Mouse (Mus musculus): ENCODE results near the gene Ddx55. TPM values are rescaled to one million over a fixed set of nuclear protein-coding genes. Genes with fewer than 3 reads are reported as not detected.

Gene Ddx55
- 18.8 and 22.7 TPM in 2 replicates for polyA plus RNA-seq (2014; fragmentation: Nextera tagmentation; extraction: Ambion mirVana)

GRCm38 (mm10) chr5:124552558-124553307, at the start of gene Ddx55:
Ddx55 (plus strand) TSS chr5:124552864.
- WGBS = under 1% methylated on average over 66 of the region's 66 CpGs
- H3K9ac ChIP-seq = peak within 1 kb of the TSS; percentile 78
- DNase-seq (ENCODE audit: low spot score) = peak; percentile 91
- peaks cover 5% of the 10 kb centered on the region for H3K4me1 ChIP-seq (replicated peaks; ENCODE audit: control insufficient read depth, insufficient read depth, low read length)
- peak within 1 kb of the TSS; percentile 83 for H3K4me2 ChIP-seq (replicated peaks)
- ATAC-seq (ENCODE audit: low FRiP score) = peak; percentile 88
- no peaks in the 10 kb centered on the region for H3K27me3 ChIP-seq (ENCODE audit: control insufficient read depth, insufficient read depth, low read length)
- peaks cover 51% of the 10 kb centered on the region for H3K36me3 ChIP-seq (replicated peaks; ENCODE audit: control insufficient read depth, insufficient read depth)
- peak within 1 kb of the TSS; percentile 84 for H3K4me3 ChIP-seq (replicated peaks; ENCODE audit: low read length)
- H3K9me3 ChIP-seq (ENCODE audit: control insufficient read depth, low read length) = no peaks in the 10 kb centered on the region
- peak within 1 kb of the TSS; percentile 86 for H3K27ac ChIP-seq

- ATAC-seq (ENCODE audit: low FRiP score) (no peak), DNase-seq (ENCODE audit: low spot score) (no peak)
- Histone ChIP-seq H3K27me3 (ENCODE audit: control insufficient read depth, insufficient read depth, low read length) (no peaks in the 10 kb centered on the region), H3K9me3 (ENCODE audit: control insufficient read depth, low read length) (no peaks in the 10 kb centered on the region), H3K9ac (no peak overlapping the region), H3K4me3 (replicated peaks; ENCODE audit: low read length) (no peak overlapping the region), H3K36me3 (replicated peaks; ENCODE audit: control insufficient read depth, insufficient read depth) (peaks cover 16% of the 10 kb centered on the region), H3K4me2 (replicated peaks) (no peak overlapping the region), H3K27ac (no peak overlapping the region), H3K4me1 (replicated peaks; ENCODE audit: control insufficient read depth, insufficient read depth, low read length) (no peaks in the 10 kb centered on the region)
- 66% methylated on average over 14 of the region's 14 CpGs for WGBS
Measured at GRCm38 (mm10) chr5:124503742-124504141, 48.9 kb upstream of the Ddx55 start.

GRCm38 (mm10) chr5:124505235-124505634, 47.4 kb upstream of the Ddx55 start:
- no peaks in the 10 kb centered on the region for H3K9me3 ChIP-seq (ENCODE audit: control insufficient read depth, low read length)
- WGBS = 94% methylated on average over 4 of the region's 4 CpGs
- H3K9ac ChIP-seq = no peak overlapping the region
- H3K27ac ChIP-seq = no peak overlapping the region
- no peak overlapping the region for H3K4me3 ChIP-seq (replicated peaks; ENCODE audit: low read length)
- no peak for ATAC-seq (ENCODE audit: low FRiP score)
- H3K4me2 ChIP-seq (replicated peaks) = no peak overlapping the region
- H3K4me1 ChIP-seq (replicated peaks; ENCODE audit: control insufficient read depth, insufficient read depth, low read length) = no peaks in the 10 kb centered on the region
- no peak for DNase-seq (ENCODE audit: low spot score)
- H3K27me3 ChIP-seq (ENCODE audit: control insufficient read depth, insufficient read depth, low read length) = no peaks in the 10 kb centered on the region
- H3K36me3 ChIP-seq (replicated peaks; ENCODE audit: control insufficient read depth, insufficient read depth) = peaks cover 16% of the 10 kb centered on the region

- no peaks in the 10 kb centered on the region for H3K4me1 ChIP-seq (replicated peaks; ENCODE audit: control insufficient read depth, insufficient read depth, low read length)
- H3K9ac ChIP-seq = no peak overlapping the region
- WGBS = 87% methylated on average over 10 of the region's 10 CpGs
- H3K27me3 ChIP-seq (ENCODE audit: control insufficient read depth, insufficient read depth, low read length) = no peaks in the 10 kb centered on the region
- no peak overlapping the region for H3K27ac ChIP-seq
- ATAC-seq (ENCODE audit: low FRiP score) (no peak), DNase-seq (ENCODE audit: low spot score) (no peak)
- H3K4me3 ChIP-seq (replicated peaks; ENCODE audit: low read length) = no peak overlapping the region
- no peaks in the 10 kb centered on the region for H3K9me3 ChIP-seq (ENCODE audit: control insufficient read depth, low read length)
- no peak overlapping the region for H3K4me2 ChIP-seq (replicated peaks)
- H3K36me3 ChIP-seq (replicated peaks; ENCODE audit: control insufficient read depth, insufficient read depth) = peaks cover 16% of the 10 kb centered on the region
Measured at GRCm38 (mm10) chr5:124506731-124507359, 45.8 kb upstream of the Ddx55 start.

GRCm38 (mm10) chr5:124509200-124509599, 43.5 kb upstream of the Ddx55 start:
- H3K27ac ChIP-seq = no peak overlapping the region
- no peak overlapping the region for H3K9ac ChIP-seq
- no peak overlapping the region for H3K4me2 ChIP-seq (replicated peaks)
- 94% methylated on average over 6 of the region's 6 CpGs for WGBS
- H3K27me3 ChIP-seq (ENCODE audit: control insufficient read depth, insufficient read depth, low read length) = no peaks in the 10 kb centered on the region
- no peaks in the 10 kb centered on the region for H3K4me1 ChIP-seq (replicated peaks; ENCODE audit: control insufficient read depth, insufficient read depth, low read length)
- H3K36me3 ChIP-seq (replicated peaks; ENCODE audit: control insufficient read depth, insufficient read depth) = peaks cover 13% of the 10 kb centered on the region
- H3K4me3 ChIP-seq (replicated peaks; ENCODE audit: low read length) = no peak overlapping the region
- no peak for ATAC-seq (ENCODE audit: low FRiP score)
- no peak for DNase-seq (ENCODE audit: low spot score)
- H3K9me3 ChIP-seq (ENCODE audit: control insufficient read depth, low read length) = no peaks in the 10 kb centered on the region

GRCm38 (mm10) chr5:124509742-124510237, 42.9 kb upstream of the Ddx55 start:
- ATAC-seq (ENCODE audit: low FRiP score) (no peak), DNase-seq (ENCODE audit: low spot score) (no peak)
- peaks cover 17% of the 10 kb centered on the region for H3K36me3 ChIP-seq (replicated peaks; ENCODE audit: control insufficient read depth, insufficient read depth)
- no peaks in the 10 kb centered on the region for H3K4me1 ChIP-seq (replicated peaks; ENCODE audit: control insufficient read depth, insufficient read depth, low read length)
- H3K4me3 ChIP-seq (replicated peaks; ENCODE audit: low read length) = no peak overlapping the region
- H3K27ac ChIP-seq = no peak overlapping the region
- H3K9me3 ChIP-seq (ENCODE audit: control insufficient read depth, low read length) = no peaks in the 10 kb centered on the region
- no peak overlapping the region for H3K4me2 ChIP-seq (replicated peaks)
- no peaks in the 10 kb centered on the region for H3K27me3 ChIP-seq (ENCODE audit: control insufficient read depth, insufficient read depth, low read length)
- no peak overlapping the region for H3K9ac ChIP-seq
- WGBS = 81% methylated on average over 12 of the region's 12 CpGs

- no peak overlapping the region for H3K4me2 ChIP-seq (replicated peaks)
- H3K4me3 ChIP-seq (replicated peaks; ENCODE audit: low read length) = no peak overlapping the region
- no peak overlapping the region for H3K27ac ChIP-seq
- no peak overlapping the region for H3K9ac ChIP-seq
- ATAC-seq (ENCODE audit: low FRiP score) = no peak
- H3K9me3 ChIP-seq (ENCODE audit: control insufficient read depth, low read length) = no peaks in the 10 kb centered on the region
- no peaks in the 10 kb centered on the region for H3K27me3 ChIP-seq (ENCODE audit: control insufficient read depth, insufficient read depth, low read length)
- H3K36me3 ChIP-seq (replicated peaks; ENCODE audit: control insufficient read depth, insufficient read depth) = peaks cover 21% of the 10 kb centered on the region
- H3K4me1 ChIP-seq (replicated peaks; ENCODE audit: control insufficient read depth, insufficient read depth, low read length) = no peaks in the 10 kb centered on the region
- DNase-seq (ENCODE audit: low spot score) = no peak
- WGBS = 91% methylated on average over 10 of the region's 10 CpGs
Measured at GRCm38 (mm10) chr5:124510536-124511050, 42.1 kb upstream of the Ddx55 start.

- ATAC-seq (ENCODE audit: low FRiP score) = no peak
- 83% methylated on average over 5 of the region's 5 CpGs for WGBS
Measured at GRCm38 (mm10) chr5:124515789-124516188, 36.9 kb upstream of the Ddx55 start.

GRCm38 (mm10) chr5:124518648-124519047, 34.0 kb upstream of the Ddx55 start:
- Histone ChIP-seq H3K27me3 (ENCODE audit: control insufficient read depth, insufficient read depth, low read length) (no peaks in the 10 kb centered on the region), H3K27ac (no peak overlapping the region), H3K9ac (no peak overlapping the region), H3K4me2 (replicated peaks) (no peak overlapping the region), H3K4me1 (replicated peaks; ENCODE audit: control insufficient read depth, insufficient read depth, low read length) (no peaks in the 10 kb centered on the region), H3K36me3 (replicated peaks; ENCODE audit: control insufficient read depth, insufficient read depth) (peaks cover 16% of the 10 kb centered on the region), H3K4me3 (replicated peaks; ENCODE audit: low read length) (no peak overlapping the region), H3K9me3 (ENCODE audit: control insufficient read depth, low read length) (no peaks in the 10 kb centered on the region)
- no peak for ATAC-seq (ENCODE audit: low FRiP score)
- 32% methylated on average over 10 of the region's 10 CpGs for WGBS
- no peak for DNase-seq (ENCODE audit: low spot score)

More at GRCm38 (mm10) chr5:124515789-124516188, 36.9 kb upstream of the Ddx55 start:
- Histone ChIP-seq H3K36me3 (replicated peaks; ENCODE audit: control insufficient read depth, insufficient read depth) (peaks cover 21% of the 10 kb centered on the region), H3K4me3 (replicated peaks; ENCODE audit: low read length) (no peak overlapping the region), H3K9me3 (ENCODE audit: control insufficient read depth, low read length) (no peaks in the 10 kb centered on the region), H3K27me3 (ENCODE audit: control insufficient read depth, insufficient read depth, low read length) (no peaks in the 10 kb centered on the region), H3K4me1 (replicated peaks; ENCODE audit: control insufficient read depth, insufficient read depth, low read length) (no peaks in the 10 kb centered on the region), H3K9ac (no peak overlapping the region), H3K27ac (no peak overlapping the region), H3K4me2 (replicated peaks) (no peak overlapping the region)
- DNase-seq (ENCODE audit: low spot score) = no peak
